Mouse (Mus musculus) gastrocnemius, postnatal 36 days (tissue): ENCODE measurements around the gene Tor2a. TPM values are rescaled to one million over a fixed set of nuclear protein-coding genes. Genes with fewer than 3 reads are reported as not detected.
A peak's percentile ranks its signal among the peaks of the same experiment; 100 is the strongest.

ENCODE experiments used
- DNase-seq, 2 experiments: peaks; one replicate each; pipeline ENCODE4 v3.0.0; 2022
- intact Hi-C: fragments of 180-260 bp; cut with DNase I; formaldehyde crosslinking; loops from one replicate; pipeline ENCODE4 v1.15.1; 2025
- total RNA-seq, 2 experiments: library from RNA; stranded (reverse); gene quantifications; 2 replicates each; pipeline ENCODE4 v1.2.3; 2021

Gene Tor2a
- total RNA-seq, 2 experiments from 2014 or later: 3.9 to 5.1 TPM

DNA sequence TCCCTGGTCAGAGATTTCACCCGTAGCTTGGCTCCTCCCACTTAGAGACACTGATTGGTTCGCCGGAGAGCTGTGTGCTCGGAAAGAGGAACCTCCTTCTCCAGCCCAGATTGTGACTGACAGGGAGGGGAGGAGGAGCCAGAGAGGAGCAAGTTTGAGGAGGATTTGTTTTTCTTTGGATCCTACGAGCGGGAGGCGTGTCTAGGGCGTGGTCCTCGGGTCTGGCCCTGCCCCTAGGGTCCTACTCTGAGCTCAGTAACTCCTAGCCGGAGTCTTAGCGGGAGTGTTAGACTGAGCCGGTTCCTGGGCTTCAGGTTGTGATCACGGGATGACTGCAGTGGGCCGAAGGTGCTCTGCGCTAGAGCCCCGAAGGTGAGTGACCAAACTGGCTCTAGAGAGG lies 29.6 kb upstream of the Tor2a start:
- intact Hi-C loops: no loop called here
- DNase-seq: peak; percentile 91 to 93

DNA sequence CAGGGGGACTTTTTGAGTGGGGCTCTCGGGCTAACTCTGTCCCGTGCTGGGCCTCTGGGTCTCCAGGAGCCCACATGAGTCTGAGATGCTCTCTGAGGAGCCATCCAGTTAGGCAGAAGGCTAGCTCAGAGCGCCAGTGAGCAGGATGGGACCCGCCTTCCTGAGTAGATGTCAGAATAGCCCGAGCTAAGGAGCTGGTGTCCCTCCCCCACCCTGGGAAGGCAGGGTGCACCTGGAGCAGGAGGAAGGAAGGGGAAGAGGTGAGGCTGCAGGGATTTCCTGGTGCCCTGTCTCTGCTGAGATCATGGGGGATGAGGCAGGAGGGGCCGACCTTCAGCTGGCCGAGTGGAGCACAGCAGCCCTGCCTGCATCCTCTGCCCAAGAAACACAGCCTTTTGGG lies 28.6 kb upstream of the Tor2a start:
- intact Hi-C loops: no loop called here
- DNase-seq: peak in 1 of 2 experiments; percentile 47

- DNase-seq: no peak
- intact Hi-C loops: no loop called here
Observed at GRCm38 (mm10) chr2:32729547-32729946, 27.5 kb upstream of the Tor2a start.

DNA sequence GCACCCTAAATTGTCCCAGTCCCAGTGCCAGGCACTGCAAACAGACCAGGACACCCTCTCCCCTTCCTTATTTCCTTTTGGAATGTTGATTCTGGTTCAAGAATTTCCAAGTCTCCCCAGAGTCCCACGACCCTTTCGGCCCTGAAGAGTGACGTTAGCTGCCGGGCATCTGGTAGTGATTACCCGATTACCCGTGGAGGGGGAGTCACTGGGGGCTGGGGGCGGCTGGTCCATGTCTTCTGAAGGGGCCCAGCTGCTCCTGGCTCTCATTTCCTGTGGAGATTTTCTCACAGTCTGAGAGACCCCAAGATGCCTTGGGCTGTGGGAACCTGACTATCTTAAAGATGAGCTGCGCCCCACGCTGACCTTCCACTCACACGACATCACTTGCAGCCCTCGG lies 26.2 kb upstream of the Tor2a start:
- no peak for DNase-seq
- intact Hi-C loops: no loop called here

DNA sequence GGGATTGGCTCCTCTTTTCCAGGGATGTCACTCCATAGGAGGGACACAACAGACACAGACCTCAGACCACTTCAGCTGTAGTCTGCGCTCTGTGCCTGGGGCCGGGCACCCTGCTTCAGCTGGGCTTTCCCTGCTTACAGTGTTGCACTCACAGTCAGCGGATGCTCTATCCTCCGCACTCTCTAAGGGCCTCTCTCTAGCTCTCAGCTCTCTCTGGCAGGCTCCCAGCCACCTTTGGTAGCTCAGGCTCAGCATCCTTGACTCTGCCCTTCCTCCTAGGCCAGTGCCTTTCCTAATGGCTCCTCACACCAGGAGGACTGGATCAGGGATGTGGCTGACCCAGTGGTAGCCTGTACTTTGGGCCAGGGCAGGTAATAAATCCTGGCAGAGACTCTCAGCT lies 25.1 kb upstream of the Tor2a start:
- intact Hi-C loops: no loop called here

GRCm38 (mm10) chr2:32732695-32733094 lies 24.3 kb upstream of the Tor2a start:
- DNase-seq: no peak
- intact Hi-C loops: no loop called here

More for the DNA sequence above, 25.1 kb upstream of the Tor2a start:
- no peak for DNase-seq

- no peak for DNase-seq
- intact Hi-C loops: no loop called here
Observed at GRCm38 (mm10) chr2:32734480-32734879, 22.6 kb upstream of the Tor2a start.

DNA sequence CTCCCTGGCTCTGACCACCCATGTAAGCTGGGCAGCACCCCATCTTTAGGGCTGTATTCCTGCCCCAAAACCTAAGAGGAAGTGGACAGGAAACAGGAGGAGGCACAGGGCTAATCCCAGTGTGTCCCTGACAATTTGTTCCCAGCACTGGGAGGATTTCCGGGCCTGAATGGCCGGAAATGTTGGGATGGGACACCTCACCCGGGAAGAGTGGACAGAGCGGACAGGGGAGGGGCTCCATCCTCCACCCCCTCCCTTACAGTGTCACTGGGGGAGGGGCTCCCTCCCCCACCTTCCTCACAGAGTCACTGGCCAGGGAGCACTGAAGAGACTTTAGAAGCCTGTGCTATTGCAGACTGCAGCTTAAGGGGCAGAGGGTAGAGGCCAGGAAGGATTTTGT lies 22.1 kb upstream of the Tor2a start:
- intact Hi-C loops: no loop called here
- no peak for DNase-seq

DNA sequence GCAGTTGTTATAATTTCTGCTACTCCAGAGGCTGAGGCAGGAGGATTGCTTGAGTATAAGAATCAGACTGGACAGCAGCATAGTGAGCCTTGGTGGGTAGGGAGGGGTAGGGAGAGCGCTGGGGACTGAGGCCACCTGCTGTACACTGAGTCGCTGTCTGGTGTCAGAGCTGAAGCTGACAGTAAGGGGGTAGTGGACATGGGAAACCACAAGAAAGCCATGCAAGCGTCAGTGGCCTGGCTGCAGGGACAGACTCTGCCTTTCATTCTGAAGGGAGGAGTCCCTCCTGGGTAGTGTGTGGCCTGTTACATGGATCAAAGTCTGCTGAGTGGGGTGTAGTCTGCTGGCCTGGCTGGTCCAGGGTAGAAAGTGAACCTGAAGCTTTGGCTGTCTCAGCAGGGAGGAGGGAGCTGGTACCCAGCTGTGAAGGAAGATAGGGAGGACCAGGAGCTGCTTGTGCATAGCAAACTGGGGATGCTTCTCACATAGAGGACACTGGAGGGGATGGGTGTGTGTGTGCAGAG lies 20.7 kb upstream of the Tor2a start:
- DNase-seq: no peak
- intact Hi-C loops: no loop called here

GRCm38 (mm10) chr2:32737008-32737407 lies 20.0 kb upstream of the Tor2a start:
- intact Hi-C loops: no loop called here
- DNase-seq: no peak

GRCm38 (mm10) chr2:32739311-32739710 lies 17.7 kb upstream of the Tor2a start:
- DNase-seq: no peak
- intact Hi-C loops: no loop called here

GRCm38 (mm10) chr2:32740916-32741272 lies 16.1 kb upstream of the Tor2a start, which contains the start of gene 6330409D20Rik:
TSS of gene 6330409D20Rik (minus strand) at chr2:32741016.
- no peak for DNase-seq
- intact Hi-C loops: no loop called here

- intact Hi-C loops: no loop called here
- DNase-seq: no peak
Observed at GRCm38 (mm10) chr2:32741273-32742172, 15.5 kb upstream of the Tor2a start.

DNA sequence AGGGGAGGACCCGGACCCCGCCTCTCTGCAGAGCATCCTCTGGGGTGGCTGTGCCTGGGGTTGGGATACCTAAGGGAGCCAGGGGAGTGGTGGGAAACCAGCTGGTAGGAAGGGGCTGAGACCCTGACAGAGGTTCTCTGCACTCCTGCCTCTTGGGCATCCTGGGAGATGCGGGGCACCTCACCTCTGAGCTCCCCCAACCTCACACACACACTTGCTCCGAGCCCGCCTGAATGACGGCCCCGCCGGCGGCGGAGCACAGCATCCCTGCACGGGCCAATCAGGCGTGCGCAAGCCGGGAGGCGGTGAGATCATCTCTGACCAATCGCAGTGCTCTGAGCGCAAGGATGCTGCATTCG lies 14.9 kb upstream of the Tor2a start:
- DNase-seq: no peak
- intact Hi-C loops: no loop called here

GRCm38 (mm10) chr2:32744272-32744982 lies 12.6 kb upstream of the Tor2a start:
- DNase-seq: no peak
- intact Hi-C loops: no loop called here

DNA sequence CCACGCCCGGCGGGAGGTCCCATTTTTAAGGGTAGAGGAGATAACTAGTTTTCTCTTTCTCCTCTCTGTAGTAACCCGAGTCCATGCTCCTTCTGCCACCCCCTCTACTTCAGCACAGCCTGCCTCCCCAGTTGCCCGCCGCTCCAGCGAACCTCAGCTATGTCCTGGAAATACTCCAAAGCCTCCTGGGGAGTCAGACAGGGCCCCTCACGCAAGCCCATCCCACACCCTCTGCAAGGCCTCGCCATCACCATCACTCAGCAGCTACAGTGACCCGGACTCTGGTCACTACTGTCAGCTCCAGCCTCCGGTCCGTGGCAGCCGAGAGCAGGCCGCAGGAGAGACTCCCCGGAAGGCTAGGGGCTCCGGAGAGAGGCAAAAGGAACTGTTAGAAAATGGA lies 8.0 kb upstream of the Tor2a start:
- no peak for DNase-seq
- intact Hi-C loops: no loop called here

GRCm38 (mm10) chr2:32750199-32750598 lies 6.8 kb upstream of the Tor2a start:
- intact Hi-C loops: no loop called here
- no peak for DNase-seq

- intact Hi-C loops: no loop called here
- DNase-seq: no peak
Observed at GRCm38 (mm10) chr2:32750887-32751664, 6.0 kb upstream of the Tor2a start.

GRCm38 (mm10) chr2:32751665-32752033 lies 5.4 kb upstream of the Tor2a start:
- DNase-seq: no peak

DNA sequence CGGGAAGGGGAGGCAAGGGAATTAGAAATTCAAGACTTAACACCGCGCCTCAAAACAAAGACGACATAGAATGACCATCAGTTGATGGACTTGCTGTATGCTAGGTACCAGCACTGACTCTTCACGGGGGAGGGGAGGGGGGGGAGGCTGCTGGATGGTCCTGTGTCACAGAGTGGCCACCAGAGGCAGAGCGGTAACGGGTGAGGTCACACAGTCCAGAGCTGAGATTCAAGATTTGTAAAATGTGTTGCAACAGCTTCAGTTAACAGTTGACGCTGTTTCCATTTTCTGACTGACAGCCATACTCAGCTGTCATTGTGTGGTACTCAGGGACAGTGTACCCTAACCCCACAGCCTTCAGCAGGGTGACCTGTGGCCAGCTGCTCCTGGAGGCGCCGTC lies 4.9 kb upstream of the Tor2a start:
- no peak for DNase-seq
- intact Hi-C loops: no loop called here

More at GRCm38 (mm10) chr2:32751665-32752033, 5.4 kb upstream of the Tor2a start:
- intact Hi-C loops: no loop called here

DNA sequence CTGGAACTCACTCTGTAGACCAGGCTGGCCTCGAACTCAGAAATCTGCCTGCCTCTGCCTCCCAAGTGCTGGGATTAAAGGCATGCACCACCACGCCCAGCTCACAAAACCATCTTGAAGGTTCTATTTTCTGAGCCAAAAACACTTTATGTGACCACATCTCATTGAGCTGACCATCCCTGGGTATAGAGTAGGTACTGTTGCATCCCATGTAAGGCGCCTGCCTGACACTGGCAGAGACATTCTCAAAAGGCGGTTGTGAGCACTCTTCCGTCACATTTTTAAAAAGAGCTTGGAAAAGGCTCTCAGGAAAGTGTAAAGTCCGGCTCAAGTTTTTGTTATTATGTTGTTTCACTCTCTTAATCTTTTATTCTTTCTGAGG lies 369 bp upstream of the Tor2a start:
- intact Hi-C loops: loop anchor here (1.0 kb wide), 1 partner anchor 43 kb away; the partner anchor contains the start of gene Cdk9
- DNase-seq: no peak
